Mouse (Mus musculus) erythroblast, embryonic 14.5 days (primary cell): ENCODE results near the gene Pak1.

Experiments used
- GATA1 ChIP-seq: IDR thresholded peaks from 2 replicates; pipeline ENCODE4 v1.6.1; 2012; ENCODE audit warnings: low read length, inconsistent platforms, mixed read lengths
- TAL1 ChIP-seq: IDR thresholded peaks from 3 replicates; pipeline ENCODE4 v1.6.1; 2012; ENCODE audit warnings: low read length, inconsistent platforms, mixed read lengths

DNA sequence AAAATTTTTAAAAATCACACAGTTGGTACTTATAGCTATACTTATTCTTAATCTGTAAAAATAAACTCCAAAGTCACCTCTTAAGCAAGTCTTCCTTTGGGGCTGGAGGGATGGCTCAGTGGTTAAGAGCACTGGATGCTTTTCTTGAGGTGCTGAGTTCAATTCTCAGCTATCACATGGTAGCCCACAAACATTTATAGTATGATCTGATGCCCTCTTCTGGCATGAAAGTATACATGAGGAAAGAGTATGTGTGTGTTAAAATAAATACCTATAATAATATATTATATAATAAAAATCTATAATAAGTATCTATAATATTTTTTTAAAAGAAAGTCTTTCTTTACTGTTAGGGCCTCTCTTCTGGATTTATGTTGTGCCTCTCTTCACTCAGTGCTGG is 58.2 kb downstream of the Pak1 start:
- TF ChIP-seq GATA1: no peak
- TF ChIP-seq TAL1: no peak
